Mouse (Mus musculus): Measurements from ENCODE around the gene Nefh.

DNA sequence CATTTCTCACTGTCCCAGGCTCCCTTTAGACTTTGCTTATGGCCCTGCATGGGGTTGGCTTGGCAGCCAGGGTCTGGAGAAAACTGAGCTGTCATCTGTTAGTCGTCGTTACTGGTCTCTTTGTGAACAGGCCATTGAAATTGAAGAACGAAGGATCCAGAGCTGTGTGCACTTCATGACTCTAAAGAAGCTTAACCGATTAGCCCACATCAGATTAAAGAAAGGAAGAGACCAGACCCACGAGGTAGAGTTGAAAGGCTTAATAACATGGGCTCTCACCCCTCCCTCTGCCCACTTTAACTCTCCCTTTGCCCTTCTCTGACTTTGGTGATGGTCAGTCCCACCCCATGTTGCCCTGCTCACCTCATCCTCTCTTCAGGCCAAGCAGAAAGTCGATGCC lies 45.9 kb downstream of the Nefh start:
- TF ChIP-seq POLR2A (IDR thresholded peaks at IDR 0.05; ENCODE audit: extremely low read depth, insufficient read depth, low read length) (no peak), CTCF (IDR thresholded peaks at IDR 0.05; ENCODE audit: extremely low read depth, insufficient read depth, low read length) (no peak)

Data from cortical plate, adult 2 months (tissue).